Mouse (Mus musculus): ENCODE data around the gene Spo11.

GRCm38 (mm10) chr2:173028508-173029031 is 51.1 kb downstream of the Spo11 start:
- TF ChIP-seq POLR2A (IDR thresholded peaks at IDR 0.05; ENCODE audit: low read depth, low read length) (no peak), CTCF (IDR thresholded peaks at IDR 0.05; ENCODE audit: borderline replicate concordance, insufficient read depth, low read length) (no peak)
